Mouse (Mus musculus) mature B cell (primary cell): ENCODE data around the gene Tti1.
"Not testable (repeated sequence)": the region's sequence is repeated elsewhere in the genome, so short reads cannot be mapped to it uniquely, and the experiment has no call there.

Experiments used
- in situ Hi-C: fragments of 300-500 bp; cut with MboI; formaldehyde crosslinking; loops from 2 replicates; pipeline ENCODE4 v1.14.3; 2019

The Tti1 gene

GRCm38 (mm10) chr2:158028354-158028863 is at the start of gene Tti1, which contains the start of gene Rprd1b:
Tti1 (minus strand) TSS chr2:158028433.
Rprd1b (plus strand) TSS chr2:158028497.
- in situ Hi-C loops = no loop called here

GRCm38 (mm10) chr2:158077981-158078380 is 49.7 kb upstream of the Tti1 start:
- in situ Hi-C loops = no loop called here

GRCm38 (mm10) chr2:158076690-158077089 is 48.5 kb upstream of the Tti1 start:
- in situ Hi-C loops = no loop called here

- in situ Hi-C loops = no loop called here
These were observed 46.6 kb upstream of the Tti1 start for GRCm38 (mm10) chr2:158074835-158075234.

GRCm38 (mm10) chr2:158071633-158071995 is 43.4 kb upstream of the Tti1 start:
- in situ Hi-C loops = no loop called here

GRCm38 (mm10) chr2:158070885-158071632 is 42.8 kb upstream of the Tti1 start:
- in situ Hi-C loops = no loop called here

- in situ Hi-C loops = no loop called here
These were observed 40.3 kb upstream of the Tti1 start for GRCm38 (mm10) chr2:158068444-158068971.

GRCm38 (mm10) chr2:158067260-158067824 is 39.1 kb upstream of the Tti1 start:
- in situ Hi-C loops = no loop called here

- in situ Hi-C loops = no loop called here
These were observed 38.2 kb upstream of the Tti1 start for GRCm38 (mm10) chr2:158066456-158066855.

GRCm38 (mm10) chr2:158065064-158065463 is 36.8 kb upstream of the Tti1 start:
- in situ Hi-C loops = no loop called here

- in situ Hi-C loops = no loop called here
These were observed 36.4 kb upstream of the Tti1 start for GRCm38 (mm10) chr2:158064571-158065048.

- in situ Hi-C loops = no loop called here
These were observed 34.8 kb upstream of the Tti1 start for GRCm38 (mm10) chr2:158063036-158063435.

- in situ Hi-C loops = no loop called here
These were observed 31.5 kb upstream of the Tti1 start for GRCm38 (mm10) chr2:158059666-158060105.

- in situ Hi-C loops = no loop called here
These were observed 30.3 kb upstream of the Tti1 start for GRCm38 (mm10) chr2:158058534-158058933.

- in situ Hi-C loops = no loop called here
These were observed 28.8 kb upstream of the Tti1 start for GRCm38 (mm10) chr2:158057030-158057429.

GRCm38 (mm10) chr2:158055383-158055782 is 27.1 kb upstream of the Tti1 start:
- in situ Hi-C loops = not testable (repeated sequence)

GRCm38 (mm10) chr2:158054596-158054995 is 26.4 kb upstream of the Tti1 start:
- in situ Hi-C loops = no loop called here

- in situ Hi-C loops = no loop called here
These were observed 21.9 kb upstream of the Tti1 start for GRCm38 (mm10) chr2:158050116-158050515.

- in situ Hi-C loops = no loop called here
These were observed 20.5 kb upstream of the Tti1 start for GRCm38 (mm10) chr2:158048718-158049117.

- in situ Hi-C loops = no loop called here
These were observed 19.7 kb upstream of the Tti1 start for GRCm38 (mm10) chr2:158047903-158048302.

- in situ Hi-C loops = no loop called here
These were observed 18.0 kb upstream of the Tti1 start for GRCm38 (mm10) chr2:158046186-158046585.

- in situ Hi-C loops = no loop called here
These were observed 15.3 kb upstream of the Tti1 start for GRCm38 (mm10) chr2:158043504-158043903.

GRCm38 (mm10) chr2:158040396-158040795 is 12.2 kb upstream of the Tti1 start:
- in situ Hi-C loops = no loop called here
